Mouse (Mus musculus) stomach, postnatal 0 days (tissue): Measurements from ENCODE around the gene Trpc7.

Source experiments
- CTCF ChIP-seq: IDR thresholded peaks from 2 replicates; pipeline ENCODE4 v1.5.1; 2016; ENCODE audit warnings: antibody characterized with exemption, low read depth, mild to moderate bottlenecking, moderate library complexity
- EP300 ChIP-seq: optimal IDR thresholded peaks from 2 replicates; pipeline ENCODE3; 2016; ENCODE audit warnings: antibody characterized with exemption

GRCm38 (mm10) chr13:56752474-56753191 lies 143.2 kb downstream of the Trpc7 start:
- TF ChIP-seq CTCF (0 out of 2 replicates have a peak, but pooled peaks have one; percentile 10), EP300 (no peak)
